Mouse (Mus musculus) bone marrow, adult 2 months (tissue): Measurements from ENCODE around the gene Slc25a26.

Experiments
- CTCF ChIP-seq: fragments of 200-500 bp; IDR thresholded peaks from 2 replicates; pipeline ENCODE4 v1.5.1; 2011; ENCODE audit warnings: low read length, control low read depth; ENCODE audit not compliant: control insufficient read depth, insufficient read depth
- POLR2A ChIP-seq: fragments of 200-500 bp; IDR thresholded peaks from 2 replicates; pipeline ENCODE4 v1.6.1; 2011; ENCODE audit warnings: low read depth, mild to moderate bottlenecking, control low read depth, low read length, borderline replicate concordance; ENCODE audit not compliant: control insufficient read depth

DNA sequence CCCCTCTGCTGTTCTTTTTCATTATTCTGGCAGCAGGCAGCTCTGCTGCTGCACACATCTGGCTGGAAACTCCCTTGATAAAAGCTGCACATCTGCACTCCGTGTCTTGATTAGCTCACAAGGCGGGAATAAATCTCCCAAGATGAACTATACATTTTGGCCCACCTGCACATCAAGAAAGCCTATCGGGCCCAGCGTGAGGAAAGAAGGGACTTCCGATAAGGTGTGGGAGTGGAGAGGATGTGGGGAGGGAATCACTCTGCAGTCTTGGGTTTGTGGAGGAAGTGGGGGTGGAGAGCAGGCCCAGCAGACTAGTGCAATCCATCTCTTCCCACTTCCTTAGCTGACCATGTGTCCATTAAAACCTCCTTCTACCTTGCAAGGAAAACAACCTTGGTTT, 125.8 kb downstream of the Slc25a26 start:
- no peak for TF ChIP-seq CTCF
- no peak for TF ChIP-seq POLR2A
